In genomic region chr3:95162345-95162628, GRCm38 (mm10) we compare ENCODE assay signal across 11 mouse cellular contexts. TPM values are rescaled to one million over a fixed set of nuclear protein-coding genes. Genes with fewer than 3 reads are reported as not detected.
DNase-seq lines count a peak whose midpoint lies in the region; ATAC-seq and TF ChIP-seq lines count a peak whose summit lies in the region.
"Had no signal": no experiment of that assay in that cellular context is flagged by ENCODE, and none has a peak within 500 bp of the region (broad histone marks: within the 10 kb centered on the region; RNA-seq: fewer than 3 reads in every experiment).

No protein-coding gene starts in this region.

- no peak for ATAC-seq in heart, embryonic 16.5 days (replicated peaks; ENCODE audit: extremely low read depth, insufficient read depth, low FRiP score)
- ATAC-seq in intestine, embryonic 16.5 days, result no peak
- no peak for ATAC-seq in neural tube, embryonic 13.5 days (ENCODE audit: low read depth)
- ATAC-seq: inflammation-experienced regulatory T-cells, adult 6 months had no signal

- H3K27me3 ChIP-seq in heart, embryonic 16.5 days (ENCODE audit: control insufficient read depth, insufficient read depth, low read length), result no peaks in the 10 kb centered on the region
- no peaks in the 10 kb centered on the region for H3K27me3 ChIP-seq in heart, adult 2 months (ENCODE audit: control insufficient read depth, insufficient read depth, low read length)
- H3K27me3 ChIP-seq in forebrain, embryonic 10.5 days (ENCODE audit: poor library complexity, severe bottlenecking), result peaks cover 53% of the 10 kb centered on the region
- H3K27me3 ChIP-seq in intestine, embryonic 16.5 days (replicated peaks; ENCODE audit: control insufficient read depth, insufficient read depth, low read length), result no peaks in the 10 kb centered on the region
- 0 out of 2 replicates have a peak, but pooled peaks cover 6% of the 10 kb centered on the region for H3K27me3 ChIP-seq in neural tube, embryonic 13.5 days

- TF ChIP-seq EP300 in heart, adult 2 months (IDR thresholded peaks at IDR 0.05; ENCODE audit: insufficient read depth, low read depth, low read length), result no peak

- WGBS in heart, embryonic 16.5 days, result 28% methylated on average over 2 of the region's 2 CpGs
- whole genome bisulfite sequencing in heart, adult 2 months, result 51% methylated on average over 2 of the region's 2 CpGs
- WGBS in forebrain, embryonic 10.5 days, result 55% methylated on average over 2 of the region's 2 CpGs
- WGBS in intestine, embryonic 16.5 days, result 37% methylated on average over 2 of the region's 2 CpGs
- 30% methylated on average over 2 of the region's 2 CpGs for WGBS in neural tube, embryonic 13.5 days

- TF ChIP-seq CTCF in heart, adult 2 months (IDR thresholded peaks at IDR 0.05), result no peak

- no peak overlapping the region for H3K27ac ChIP-seq in heart, embryonic 16.5 days (ENCODE audit: low read length)
- H3K27ac ChIP-seq in heart, adult 2 months, result no peak overlapping the region
- H3K27ac ChIP-seq in forebrain, embryonic 10.5 days, result no peak overlapping the region
- H3K27ac ChIP-seq in intestine, embryonic 16.5 days (ENCODE audit: low read length), result no peak overlapping the region
- peak overlapping the region; percentile 89 for H3K27ac ChIP-seq in neural tube, embryonic 13.5 days (replicated peaks)

- peaks cover 37% of the 10 kb centered on the region for H3K4me1 ChIP-seq in heart, embryonic 16.5 days (ENCODE audit: control insufficient read depth, insufficient read depth, low read length)
- H3K4me1 ChIP-seq in heart, adult 2 months (ENCODE audit: control insufficient read depth, insufficient read depth, low read length), result peaks cover 5% of the 10 kb centered on the region
- peaks cover 45% of the 10 kb centered on the region for H3K4me1 ChIP-seq in forebrain, embryonic 10.5 days
- H3K4me1 ChIP-seq in intestine, embryonic 16.5 days (ENCODE audit: control insufficient read depth, insufficient read depth, low read length), result peaks cover 28% of the 10 kb centered on the region
- peaks cover 46% of the 10 kb centered on the region for H3K4me1 ChIP-seq in neural tube, embryonic 13.5 days (replicated peaks)

- no peak for DNase-seq in heart, adult 2 months
- DNase-seq in forebrain, embryonic 10.5 days (ENCODE audit: extremely low spot score, low spot score), result no peak
- DNase-seq in layer of hippocampus, postnatal 36 days, result no peak
- DNase-seq in right cerebral cortex, adult 18-20 months, result no peak
- no peak for DNase-seq in layer of hippocampus, adult 11-12 months (ENCODE audit: low spot score)

- H3K79me2 ChIP-seq in heart, adult 2 months (replicated peaks; ENCODE audit: control insufficient read depth, insufficient read depth, low read length), result no peaks in the 10 kb centered on the region

- no peaks in the 10 kb centered on the region for H3K36me3 ChIP-seq in heart, embryonic 16.5 days (ENCODE audit: control insufficient read depth, insufficient read depth)
- no peaks in the 10 kb centered on the region for H3K36me3 ChIP-seq in heart, adult 2 months (ENCODE audit: control insufficient read depth, insufficient read depth, low read length)
- H3K36me3 ChIP-seq in forebrain, embryonic 10.5 days (replicated peaks), result peaks cover 30% of the 10 kb centered on the region
- no peaks in the 10 kb centered on the region for H3K36me3 ChIP-seq in intestine, embryonic 16.5 days (ENCODE audit: control insufficient read depth, insufficient read depth, low read length)
- H3K36me3 ChIP-seq in neural tube, embryonic 13.5 days, result peaks cover 40% of the 10 kb centered on the region

- H3K4me3 ChIP-seq in heart, embryonic 16.5 days (ENCODE audit: low read length), result no peak overlapping the region
- no peak overlapping the region for H3K4me3 ChIP-seq in heart, adult 2 months
- peak overlapping the region; percentile 65 for H3K4me3 ChIP-seq in forebrain, embryonic 10.5 days
- peak overlapping the region; percentile 64; the same call in 1 of the 2 replicates for H3K4me3 ChIP-seq in intestine, embryonic 16.5 days (ENCODE audit: low read length)
- H3K4me3 ChIP-seq in neural tube, embryonic 13.5 days, result peak overlapping the region; percentile 91

- TF ChIP-seq POLR2A in heart, adult 2 months (IDR thresholded peaks at IDR 0.05; ENCODE audit: insufficient read depth, low read depth, low read length), result no peak

- H3K9ac ChIP-seq in heart, embryonic 16.5 days (ENCODE audit: low read length), result no peak overlapping the region
- H3K9ac ChIP-seq in heart, adult 2 months (ENCODE audit: low read depth, low read length), result no peak overlapping the region
- no peak overlapping the region for H3K9ac ChIP-seq in intestine, embryonic 16.5 days (ENCODE audit: low read depth, low read length)
- H3K9ac ChIP-seq in neural tube, embryonic 13.5 days, result peak overlapping the region; percentile 97

- peak overlapping the region; percentile 95; the same call in 1 of the 2 replicates for H3K4me2 ChIP-seq in heart, embryonic 16.5 days (ENCODE audit: low read depth, low read length)
- peak overlapping the region; percentile 90; the same call in 1 of the 2 replicates for H3K4me2 ChIP-seq in intestine, embryonic 16.5 days (ENCODE audit: low read depth, low read length)
- peak overlapping the region; percentile 84 for H3K4me2 ChIP-seq in neural tube, embryonic 13.5 days

- intact Hi-C loops in heart, adult 2 months (cut with DNase I), result no loop called here

- H3K9me3 ChIP-seq in heart, embryonic 16.5 days (replicated peaks; ENCODE audit: control insufficient read depth, low read length), result no peaks in the 10 kb centered on the region
- H3K9me3 ChIP-seq in forebrain, embryonic 10.5 days, result no peaks in the 10 kb centered on the region
- H3K9me3 ChIP-seq in intestine, embryonic 16.5 days (ENCODE audit: control insufficient read depth, low read length), result no peaks in the 10 kb centered on the region
- no peaks in the 10 kb centered on the region for H3K9me3 ChIP-seq in neural tube, embryonic 13.5 days

RNA-seq across cellular contexts. Expression of gene Sema6c, which starts 2.0 kb away (rescaled TPM):
- polyA plus RNA-seq in heart, embryonic 16.5 days (2015; fragmentation: Nextera tagmentation; extraction: Ambion mirVana), result 1.5 and 2.7 TPM in 2 replicates
- 1 to 10 TPM; 3.8 to 3.9 TPM for total RNA-seq in heart, adult 2 months (2021)
- 16.9 and 21.1 TPM in 2 replicates for polyA plus RNA-seq in heart, adult 2 months (2012; rRNA removed)
- 3.9 and 4.2 TPM in 2 replicates for polyA plus RNA-seq in forebrain, embryonic 10.5 days (2016; fragmentation: Nextera tagmentation; extraction: Ambion mirVana)
- polyA plus RNA-seq in intestine, embryonic 16.5 days (2015; fragmentation: Nextera tagmentation; extraction: Ambion mirVana), result 1.1 and 2.3 TPM in 2 replicates
- 33.8 and 34.3 TPM in 2 replicates for polyA plus RNA-seq in neural tube, embryonic 13.5 days (2015; fragmentation: Nextera tagmentation; extraction: Ambion mirVana)
- 10 to 100 TPM; 36.1 to 41.0 TPM for total RNA-seq in layer of hippocampus, postnatal 36 days (2021)
- total RNA-seq: monocyte, adult 5-6 weeks had no signal

RNA-seq across cellular contexts. Expression of gene Tnfaip8l2, which starts 20.1 kb away (rescaled TPM):
- polyA plus RNA-seq in heart, embryonic 16.5 days (2015; fragmentation: Nextera tagmentation; extraction: Ambion mirVana), result 3.9 and 4.4 TPM in 2 replicates
- total RNA-seq in heart, adult 2 months (2021), result 1 to 10 TPM; 1.5 to 2.1 TPM
- 3.3 and 4.9 TPM in 2 replicates for polyA plus RNA-seq in heart, adult 2 months (2012; rRNA removed)
- 1.4 and 1.5 TPM in 2 replicates for polyA plus RNA-seq in forebrain, embryonic 10.5 days (2016; fragmentation: Nextera tagmentation; extraction: Ambion mirVana)
- 4.9 and 5.3 TPM in 2 replicates for polyA plus RNA-seq in intestine, embryonic 16.5 days (2015; fragmentation: Nextera tagmentation; extraction: Ambion mirVana)
- 3.0 and 3.3 TPM in 2 replicates for polyA plus RNA-seq in neural tube, embryonic 13.5 days (2015; fragmentation: Nextera tagmentation; extraction: Ambion mirVana)
- 1 to 10 TPM; 1.2 to 1.6 TPM for total RNA-seq in layer of hippocampus, postnatal 36 days (2021)

RNA-seq across cellular contexts. Expression of gene Lysmd1, which starts 28.4 kb away (rescaled TPM):
- polyA plus RNA-seq in heart, embryonic 16.5 days (2015; fragmentation: Nextera tagmentation; extraction: Ambion mirVana), result 9.7 and 11.3 TPM in 2 replicates
- 1 to 10 TPM; 4.5 to 6.3 TPM for total RNA-seq in heart, adult 2 months (2021)
- 5.8 and 7.8 TPM in 2 replicates for polyA plus RNA-seq in heart, adult 2 months (2012; rRNA removed)
- 12.6 and 13.3 TPM in 2 replicates for polyA plus RNA-seq in forebrain, embryonic 10.5 days (2016; fragmentation: Nextera tagmentation; extraction: Ambion mirVana)
- polyA plus RNA-seq in intestine, embryonic 16.5 days (2015; fragmentation: Nextera tagmentation; extraction: Ambion mirVana), result 9.8 and 11.0 TPM in 2 replicates
- polyA plus RNA-seq in neural tube, embryonic 13.5 days (2015; fragmentation: Nextera tagmentation; extraction: Ambion mirVana), result 34.7 and 39.1 TPM in 2 replicates
- 10 to 100 TPM; 16.8 to 18.1 TPM for total RNA-seq in layer of hippocampus, postnatal 36 days (2021)

RNA-seq across cellular contexts. Expression of gene Scnm1, which starts 28.5 kb away (rescaled TPM):
- polyA plus RNA-seq in heart, embryonic 16.5 days (2015; fragmentation: Nextera tagmentation; extraction: Ambion mirVana), result 54.1 and 59.2 TPM in 2 replicates
- total RNA-seq in heart, adult 2 months (2021), result 10 to 100 TPM; 28.3 to 32.1 TPM
- 46.8 and 67.9 TPM in 2 replicates for polyA plus RNA-seq in heart, adult 2 months (2012; rRNA removed)
- 75.8 and 80.7 TPM in 2 replicates for polyA plus RNA-seq in forebrain, embryonic 10.5 days (2016; fragmentation: Nextera tagmentation; extraction: Ambion mirVana)
- polyA plus RNA-seq in intestine, embryonic 16.5 days (2015; fragmentation: Nextera tagmentation; extraction: Ambion mirVana), result 56.9 and 62.2 TPM in 2 replicates
- polyA plus RNA-seq in neural tube, embryonic 13.5 days (2015; fragmentation: Nextera tagmentation; extraction: Ambion mirVana), result 96.8 and 98.2 TPM in 2 replicates
- total RNA-seq in layer of hippocampus, postnatal 36 days (2021), result 10 to 100 TPM; 49.5 to 50.4 TPM

RNA-seq across cellular contexts. Expression of gene Tmod4, which starts 38.0 kb away (rescaled TPM):
- 1.9 TPM in 2 replicates for polyA plus RNA-seq in heart, embryonic 16.5 days (2015; fragmentation: Nextera tagmentation; extraction: Ambion mirVana)
- 10 to 100 TPM; 22.6 to 30.9 TPM for total RNA-seq in heart, adult 2 months (2021)
- polyA plus RNA-seq in heart, adult 2 months (2012; rRNA removed), result 23.3 and 25.6 TPM in 2 replicates
- 0.77 and 1.00 TPM in 2 replicates for polyA plus RNA-seq in forebrain, embryonic 10.5 days (2016; fragmentation: Nextera tagmentation; extraction: Ambion mirVana)
- polyA plus RNA-seq in intestine, embryonic 16.5 days (2015; fragmentation: Nextera tagmentation; extraction: Ambion mirVana), result 1.1 and 1.2 TPM in 2 replicates
- 0.96 and 1.7 TPM in 2 replicates for polyA plus RNA-seq in neural tube, embryonic 13.5 days (2015; fragmentation: Nextera tagmentation; extraction: Ambion mirVana)
- 1 to 10 TPM in 1 of 2 experiments, under 1 TPM in 1; 0.96 to 1.1 TPM for total RNA-seq in layer of hippocampus, postnatal 36 days (2021)
- total RNA-seq: monocyte, adult 5-6 weeks had no signal
- polyA plus RNA-seq: liver, adult 2 months had no signal

Comparison
In these comparisons a context has a peak if more than half of its experiments do, and no peak if none do; other contexts are left out.
1. H3K4me3 ChIP-seq: peak in forebrain, embryonic 10.5 days (single experiment), intestine, embryonic 16.5 days (single experiment) and neural tube, embryonic 13.5 days (single experiment); none in heart, embryonic 16.5 days (single experiment) and heart, adult 2 months (single experiment).
2. Peak in every context shown above with its lines, with median percentiles within 50 percentile points of each other: H3K4me2 ChIP-seq.